Mouse (Mus musculus) thymus, postnatal 10 days (tissue): Measurements from ENCODE around the gene En1.

Source experiments
- DNase-seq, 2 experiments: peaks; one replicate each; pipeline ENCODE4 v3.0.0; 2021; ENCODE audit warnings: low spot score in 2 of 2

En1 gene

DNA sequence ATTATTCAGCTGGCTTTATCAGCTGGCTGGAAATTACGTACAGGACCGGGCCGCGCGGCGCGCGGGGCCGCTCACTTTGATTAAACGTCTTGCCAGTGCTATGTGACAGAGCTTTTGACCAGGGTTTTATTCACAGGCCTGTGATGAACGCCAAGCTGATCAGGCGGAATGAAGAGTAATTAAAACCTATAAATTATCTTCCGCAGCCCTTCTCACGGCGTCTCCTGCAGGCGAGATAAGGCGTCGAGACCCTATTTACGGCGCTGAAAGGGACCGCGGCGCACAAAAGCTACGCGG is 2.1 kb upstream of the En1 start:
- DNase-seq, result no peak

DNA sequence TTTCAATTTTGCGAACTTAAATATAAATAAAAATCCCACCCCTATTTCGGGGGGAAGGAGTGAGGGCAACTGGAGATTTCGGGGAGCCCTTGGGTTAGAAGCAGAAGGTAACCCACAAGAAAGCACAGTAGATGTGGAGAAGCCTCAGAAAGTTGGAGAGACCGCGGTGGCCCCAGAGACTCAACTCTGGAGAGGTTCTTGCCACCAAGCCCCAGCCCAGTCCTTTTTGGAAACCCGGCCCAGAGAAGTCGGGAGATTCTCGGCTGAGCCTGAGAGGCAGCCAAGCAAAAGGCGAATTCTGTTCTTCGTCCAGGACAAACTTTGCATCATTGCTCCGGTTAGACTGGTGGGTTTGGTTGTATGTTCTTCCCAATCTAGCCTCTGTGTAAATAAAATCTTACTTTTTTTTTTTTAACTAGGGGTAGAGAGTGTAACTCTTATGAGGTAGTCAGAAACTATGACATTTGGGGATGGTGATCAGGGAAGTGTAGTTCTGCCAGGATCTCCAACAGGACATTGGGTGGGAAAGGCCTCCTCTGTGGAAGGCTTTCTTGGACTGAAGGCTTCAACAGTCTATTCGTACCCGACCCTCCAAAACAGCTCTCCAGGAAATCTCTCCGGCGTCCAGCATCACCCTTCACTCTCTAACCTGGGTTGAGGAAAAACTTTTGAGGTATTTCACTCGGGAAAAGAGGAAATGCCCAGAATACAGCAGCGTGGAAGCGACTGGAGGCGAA is 1.5 kb upstream of the En1 start:
- no peak for DNase-seq

DNA sequence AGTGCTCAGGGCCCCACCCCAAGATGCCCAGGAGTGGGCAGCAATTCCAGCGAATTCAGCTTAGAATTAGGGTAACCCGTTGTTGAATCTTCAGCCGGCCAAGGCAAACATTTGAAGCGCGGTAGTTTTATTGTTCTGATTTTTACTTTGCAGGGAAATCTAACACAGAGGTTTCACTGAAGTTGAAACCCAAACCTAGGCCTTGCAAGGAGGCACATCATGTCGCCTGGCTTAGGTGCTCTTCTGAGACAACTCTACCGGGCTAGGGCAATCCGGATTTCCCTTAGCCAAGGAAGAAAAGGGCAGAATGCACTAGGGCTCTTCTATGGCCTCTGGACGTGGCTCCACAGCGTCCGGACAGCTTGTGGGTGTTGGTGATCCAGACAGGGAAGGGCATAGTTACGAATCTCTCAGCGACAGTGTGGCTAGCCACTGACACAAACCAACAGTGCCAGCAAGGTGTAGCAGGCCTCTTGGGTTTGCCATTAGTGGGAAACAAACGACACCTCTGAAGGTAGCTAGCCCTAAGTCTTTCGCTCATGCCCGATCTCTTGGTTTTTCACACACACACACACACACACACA is 873 bp upstream of the En1 start:
- no peak for DNase-seq

DNA sequence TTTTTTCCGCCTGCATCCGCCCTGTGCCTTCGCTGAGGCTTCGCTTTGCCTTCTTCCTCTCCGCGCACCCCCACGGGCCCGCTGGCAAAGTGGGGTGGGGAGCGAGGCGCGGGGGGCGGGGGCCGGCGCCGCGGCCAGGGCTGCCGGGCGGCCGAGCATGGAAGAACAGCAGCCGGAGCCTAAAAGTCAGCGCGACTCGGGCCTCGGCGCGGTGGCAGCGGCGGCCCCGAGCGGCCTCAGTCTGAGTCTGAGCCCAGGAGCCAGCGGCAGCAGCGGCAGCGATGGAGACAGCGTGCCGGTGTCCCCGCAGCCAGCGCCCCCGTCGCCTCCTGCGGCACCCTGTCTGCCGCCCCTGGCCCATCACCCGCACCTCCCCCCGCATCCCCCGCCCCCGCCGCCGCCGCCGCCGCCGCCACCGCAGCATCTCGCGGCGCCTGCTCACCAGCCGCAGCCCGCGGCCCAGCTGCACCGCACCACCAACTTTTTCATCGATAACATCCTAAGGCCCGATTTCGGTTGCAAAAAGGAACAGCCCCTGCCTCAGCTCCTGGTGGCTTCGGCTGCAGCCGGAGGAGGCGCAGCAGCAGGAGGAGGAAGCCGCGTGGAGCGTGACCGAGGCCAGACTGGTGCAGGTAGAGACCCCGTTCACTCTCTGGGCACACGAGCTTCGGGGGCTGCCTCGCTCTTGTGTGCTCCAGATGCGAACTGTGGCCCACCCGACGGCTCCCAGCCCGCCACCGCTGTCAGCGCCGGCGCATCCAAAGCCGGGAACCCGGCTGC is 848 bp downstream of the En1 start:
- DNase-seq, result no peak

DNA sequence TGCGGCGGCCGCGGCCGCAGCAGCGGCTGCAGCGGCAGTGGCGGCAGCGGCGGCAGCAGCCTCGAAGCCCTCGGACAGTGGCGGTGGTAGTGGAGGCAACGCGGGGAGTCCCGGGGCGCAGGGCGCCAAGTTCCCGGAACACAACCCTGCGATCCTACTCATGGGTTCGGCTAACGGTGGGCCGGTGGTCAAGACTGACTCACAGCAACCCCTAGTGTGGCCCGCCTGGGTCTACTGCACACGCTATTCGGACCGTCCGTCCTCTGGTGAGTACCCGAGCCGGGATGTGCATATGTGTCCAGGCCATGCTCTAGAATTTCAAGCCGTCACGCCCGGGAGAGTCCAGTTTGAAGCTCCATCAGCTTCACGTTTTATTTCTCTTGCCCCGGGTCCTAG is 1.4 kb downstream of the En1 start:
- DNase-seq, result no peak

DNA sequence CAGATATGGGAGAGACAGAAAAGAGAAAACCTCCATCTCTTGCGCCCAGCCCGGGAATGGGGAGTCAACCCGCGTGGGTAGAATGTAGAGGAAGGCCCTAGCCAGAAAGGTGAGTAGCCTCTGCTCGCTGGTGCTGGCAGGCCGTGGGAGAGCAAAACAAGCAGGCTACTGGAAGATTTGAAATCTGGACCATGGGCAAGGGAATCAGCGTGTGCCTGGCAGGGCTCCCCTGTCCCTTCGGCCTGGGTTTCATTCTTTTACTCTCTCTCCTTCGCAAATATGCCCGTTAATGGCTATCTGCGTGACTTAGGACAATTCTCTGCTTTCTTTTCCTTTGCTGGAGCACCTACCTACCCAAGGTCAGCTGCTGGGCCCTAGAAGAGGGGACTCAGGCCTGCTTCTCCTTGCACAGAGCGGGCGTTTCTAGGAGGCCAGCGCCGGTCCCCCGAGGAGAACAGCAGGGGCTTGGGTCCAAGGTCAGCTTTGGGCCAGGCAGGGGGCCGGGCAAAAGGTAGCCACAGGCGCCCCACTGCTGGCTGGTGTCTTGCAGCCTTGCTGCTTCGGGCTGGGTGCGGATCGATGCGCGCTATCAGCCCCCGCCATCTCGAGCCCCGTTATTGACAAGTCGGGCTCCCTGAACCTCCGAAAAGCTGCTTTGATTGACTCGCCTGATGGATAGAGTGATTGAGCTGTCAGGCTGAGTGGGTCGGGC is 2.4 kb downstream of the En1 start:
- DNase-seq, result no peak

DNA sequence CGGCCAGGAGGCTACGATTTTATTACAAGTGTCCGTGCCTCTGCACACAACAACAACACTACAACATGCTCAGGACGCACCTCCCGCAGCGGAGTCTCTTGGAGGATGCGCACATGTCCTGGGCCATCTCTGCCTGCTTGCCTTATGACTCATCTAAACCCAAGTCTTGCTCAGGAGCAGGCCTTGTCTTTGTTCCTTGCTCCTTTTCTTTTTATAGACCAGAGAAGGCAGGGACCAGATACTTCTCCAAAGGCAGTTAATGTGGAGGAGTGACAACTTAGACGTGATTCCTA is 2.9 kb downstream of the En1 start:
- DNase-seq, result no peak

DNA sequence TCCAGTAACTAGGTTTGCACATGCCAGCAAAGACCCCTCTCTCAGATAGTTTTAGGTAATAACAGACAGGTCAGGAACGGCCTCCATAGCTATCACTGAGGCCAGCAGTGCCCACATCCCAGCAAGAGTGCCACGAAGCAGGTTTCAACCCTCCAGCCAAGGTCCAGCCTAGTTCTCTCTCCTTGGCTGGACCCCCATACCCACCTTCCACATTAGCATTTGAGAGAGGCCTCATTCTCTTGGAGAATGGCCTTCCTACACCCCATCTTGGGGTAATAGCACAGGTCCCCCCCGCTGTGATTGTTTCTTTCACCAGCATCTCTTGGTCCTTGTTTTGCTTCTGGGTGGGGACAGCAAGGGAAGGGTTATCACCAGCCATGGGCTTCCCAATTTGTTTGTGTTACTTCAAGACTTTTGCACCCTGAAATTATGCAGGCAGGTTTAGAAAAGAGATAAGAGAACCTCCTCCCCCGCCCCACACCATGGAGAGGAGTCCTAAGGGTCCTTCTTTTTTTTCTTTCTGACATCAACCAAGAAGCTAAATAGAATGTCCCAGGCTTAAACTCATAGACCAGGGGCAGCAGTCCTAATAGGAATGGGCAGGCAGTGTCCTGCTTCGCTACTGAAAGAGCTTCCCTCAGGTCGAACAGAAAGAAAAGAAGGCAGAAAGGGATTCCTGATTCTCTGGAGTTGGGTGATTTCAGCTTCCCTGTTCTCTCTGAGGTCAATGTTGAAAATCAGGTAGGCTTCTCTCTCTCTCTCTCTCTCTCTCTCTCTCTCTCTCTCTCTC is 3.5 kb downstream of the En1 start:
- no peak for DNase-seq

DNA sequence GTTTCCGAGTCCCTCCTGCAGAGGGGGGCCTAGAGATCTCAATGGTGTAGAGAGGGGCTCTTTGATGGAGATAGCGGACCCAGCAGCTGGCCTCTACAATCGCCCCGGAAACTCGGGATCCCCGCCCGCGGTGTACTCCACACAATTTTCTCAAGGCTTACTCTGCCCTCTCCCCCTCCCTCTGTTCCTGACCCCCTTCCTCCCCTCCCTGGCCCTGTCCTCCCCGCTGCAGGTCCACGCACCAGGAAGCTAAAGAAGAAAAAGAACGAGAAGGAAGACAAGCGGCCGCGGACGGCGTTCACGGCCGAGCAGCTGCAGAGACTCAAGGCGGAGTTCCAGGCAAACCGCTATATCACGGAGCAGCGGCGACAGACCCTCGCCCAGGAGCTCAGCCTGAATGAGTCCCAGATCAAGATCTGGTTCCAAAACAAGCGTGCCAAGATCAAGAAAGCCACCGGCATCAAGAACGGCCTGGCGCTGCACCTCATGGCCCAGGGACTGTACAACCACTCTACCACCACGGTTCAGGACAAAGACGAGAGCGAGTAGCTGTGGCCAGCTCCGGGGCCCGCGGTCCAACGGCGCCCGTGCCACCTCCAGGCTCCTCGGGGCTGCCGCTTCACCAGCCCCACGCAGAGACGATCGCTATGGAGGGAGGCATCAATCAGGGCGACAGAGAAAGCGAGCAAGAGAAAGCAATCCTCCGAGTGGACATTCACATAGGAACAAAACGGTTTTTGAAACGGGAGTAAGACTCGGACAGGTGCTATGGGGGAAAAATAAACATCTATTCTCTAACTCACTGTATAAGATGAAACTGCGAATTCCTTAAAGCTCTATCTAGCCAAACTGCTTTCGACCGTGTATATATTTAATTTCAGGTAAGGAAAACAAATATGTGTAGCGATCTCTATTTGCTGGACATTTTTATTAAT is 4.7 kb downstream of the En1 start:
- DNase-seq, result no peak

DNA sequence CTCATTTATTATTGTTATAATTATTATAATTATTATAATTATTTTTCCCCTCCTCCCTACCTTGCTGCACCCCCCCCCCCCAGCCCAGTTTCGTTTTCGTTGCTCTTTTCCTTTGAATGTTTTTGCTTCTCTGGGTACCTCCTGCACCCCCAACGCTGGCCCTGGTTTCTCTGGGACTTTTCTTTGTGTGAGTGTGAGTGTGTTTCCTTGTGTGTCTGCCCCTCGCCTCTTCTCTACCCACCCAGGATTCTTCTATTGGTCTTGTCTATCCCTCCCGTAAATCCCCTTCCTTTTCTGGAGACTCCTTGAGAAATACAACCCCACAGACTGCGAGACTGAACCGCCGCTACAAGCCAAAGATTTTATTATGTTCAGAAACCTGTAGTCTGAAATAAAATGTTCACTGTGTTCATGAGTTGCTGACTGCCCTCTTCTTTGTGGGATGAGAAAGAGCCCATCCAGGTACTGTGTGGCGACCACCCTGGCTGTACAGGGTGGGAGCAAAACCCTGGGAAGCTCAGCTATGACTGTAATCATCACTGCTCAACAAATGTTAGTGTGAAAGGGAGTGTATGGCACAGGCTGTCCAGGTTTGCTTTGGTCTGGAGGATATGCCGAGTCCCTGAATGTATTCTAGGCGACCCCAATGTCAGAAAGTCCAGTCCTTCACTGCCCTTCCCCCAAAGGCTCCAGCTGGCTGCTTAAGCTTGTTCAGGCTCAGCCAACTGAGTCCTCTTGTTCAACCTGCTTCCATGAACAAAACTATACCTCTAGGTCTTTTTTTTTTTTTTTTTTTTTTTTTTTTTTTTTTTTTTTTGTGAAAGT is 5.6 kb downstream of the En1 start:
- DNase-seq, result no peak

DNA sequence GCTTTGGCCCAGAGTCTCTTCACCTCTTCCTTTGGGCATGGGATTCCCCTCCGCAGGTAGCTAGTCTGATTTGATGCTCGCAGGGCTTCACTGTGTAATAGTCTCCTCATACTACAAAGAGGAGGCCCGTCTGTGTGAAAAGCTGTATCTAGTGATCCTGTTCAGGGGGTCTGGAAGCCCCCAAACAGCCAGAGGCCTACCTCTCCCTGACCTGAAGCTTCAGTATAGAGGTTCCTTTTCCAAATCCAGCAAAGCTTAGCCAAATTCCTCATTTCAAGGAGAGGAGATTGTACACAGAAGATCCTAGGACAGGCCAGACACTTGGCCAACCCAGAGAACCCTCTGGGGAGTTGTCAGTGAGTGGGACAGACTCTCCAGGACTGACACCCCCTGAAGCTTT is 6.2 kb downstream of the En1 start:
- no peak for DNase-seq

DNA sequence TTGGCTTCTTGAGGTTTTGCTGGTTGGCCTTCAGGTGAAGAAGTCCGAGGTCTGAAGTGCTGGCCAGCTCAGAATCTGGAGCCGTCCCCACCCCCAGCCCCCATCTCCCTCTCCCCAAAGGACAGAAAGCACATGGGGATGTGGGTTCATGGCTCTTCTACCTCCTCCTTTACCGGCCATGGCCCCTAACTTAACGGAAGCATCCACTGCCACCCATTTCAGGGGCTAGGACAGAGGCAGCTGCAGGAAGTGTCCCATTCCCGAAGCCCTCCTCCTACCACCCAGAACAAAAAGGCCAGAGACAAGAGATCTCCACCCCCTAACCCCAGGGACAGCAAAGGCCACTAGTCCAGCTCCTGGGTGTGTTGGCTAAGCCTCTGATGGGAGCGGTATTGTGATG is 7.4 kb downstream of the En1 start:
- DNase-seq, result no peak

DNA sequence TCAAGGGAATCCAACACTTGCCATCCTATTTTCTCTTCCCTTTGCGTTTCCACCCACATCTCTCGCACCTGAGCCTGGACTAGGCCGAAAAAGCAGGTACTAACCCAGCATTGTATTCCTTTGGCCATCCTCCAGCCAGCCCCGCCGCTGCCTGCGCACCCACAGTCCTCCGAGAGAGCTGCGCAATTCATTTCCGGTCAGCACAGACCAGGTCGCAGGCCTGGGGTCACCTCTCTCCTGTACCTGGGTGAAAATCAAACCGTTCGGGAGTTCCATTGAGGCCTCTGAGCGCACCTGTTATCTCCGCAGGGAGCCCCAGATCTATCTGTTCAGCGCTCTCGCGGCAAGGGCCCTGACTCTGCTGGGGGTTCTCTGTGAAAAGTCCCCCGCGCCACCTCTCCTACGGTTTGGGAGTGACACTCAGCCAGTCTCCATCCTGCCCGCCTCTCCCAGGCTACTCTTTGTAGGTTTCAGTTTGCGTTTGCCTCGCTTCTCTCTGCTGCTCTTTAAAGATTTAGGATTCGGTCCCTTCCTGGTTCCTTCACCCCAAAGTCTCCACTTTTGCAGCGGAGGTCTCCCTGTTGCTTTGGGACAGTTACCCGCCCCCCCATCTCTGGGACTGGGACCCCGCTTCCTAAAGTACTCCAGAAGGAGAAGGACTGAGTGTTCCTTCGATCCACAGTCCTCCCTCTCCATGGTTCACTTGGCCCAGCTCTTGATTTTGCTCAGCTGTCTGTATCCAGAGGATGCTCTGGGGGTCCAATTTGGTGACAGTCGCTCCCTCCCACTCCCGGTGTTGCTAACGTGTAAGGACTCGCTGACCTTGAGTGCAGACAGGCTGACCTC is 11.5 kb downstream of the En1 start:
- no peak for DNase-seq

DNA sequence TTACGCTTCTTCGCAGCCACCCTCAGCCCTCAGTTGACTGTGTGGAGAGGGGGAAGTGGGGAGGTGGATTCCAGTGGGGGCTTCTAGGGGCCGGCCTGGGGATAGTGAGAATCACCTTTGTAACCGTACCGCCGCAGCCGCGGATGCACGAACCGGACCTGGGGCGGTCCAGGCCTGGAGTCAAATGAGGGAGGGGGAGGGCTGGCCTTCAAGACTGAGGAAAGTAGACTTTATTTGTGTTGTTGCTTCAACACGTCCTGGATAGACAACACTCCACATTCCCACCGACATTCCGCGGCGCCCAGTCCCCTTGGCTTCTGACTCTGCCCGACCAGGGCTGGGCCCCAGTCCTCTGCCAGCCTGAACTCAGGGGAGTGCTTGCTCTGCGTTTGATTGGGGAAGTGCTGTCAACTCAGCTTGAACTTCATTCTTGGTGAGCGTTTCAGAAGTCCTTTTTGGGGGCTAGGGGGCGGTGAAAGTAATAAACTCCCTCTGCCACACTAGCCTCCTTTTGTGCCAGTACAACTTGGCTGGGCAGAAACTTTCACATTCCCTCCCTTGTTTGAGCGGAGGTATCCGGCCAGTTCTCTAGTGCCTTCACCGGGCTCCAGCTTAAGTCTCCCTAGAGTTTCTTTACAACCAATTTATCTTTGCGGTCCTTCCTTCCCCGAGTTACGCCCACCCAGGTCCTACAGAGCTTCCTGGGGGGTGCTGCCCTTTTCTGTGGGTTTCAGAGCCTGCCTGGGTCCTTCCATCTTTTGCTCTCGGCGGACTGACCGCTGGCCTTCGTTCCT is 12.3 kb downstream of the En1 start:
- no peak for DNase-seq

DNA sequence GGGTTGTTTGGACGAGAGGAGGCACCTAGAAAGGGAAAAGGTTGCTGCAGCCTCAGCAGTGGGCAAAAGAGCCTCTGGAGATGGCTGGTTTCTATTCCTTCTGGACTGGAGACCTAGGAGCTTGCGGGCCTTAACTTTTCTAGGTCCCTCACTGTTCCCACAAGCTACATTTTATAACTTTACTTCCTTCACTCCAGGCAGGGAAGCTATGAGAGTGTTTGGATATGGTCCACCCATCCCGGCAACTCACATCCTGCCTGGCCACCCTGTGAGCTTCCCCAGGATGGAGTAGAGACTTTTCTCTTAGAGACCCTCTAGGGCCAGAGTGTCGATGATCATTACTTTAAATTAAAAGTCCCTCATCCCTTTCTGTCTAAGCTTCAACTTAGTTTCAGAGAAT is 13.3 kb downstream of the En1 start:
- no peak for DNase-seq

DNA sequence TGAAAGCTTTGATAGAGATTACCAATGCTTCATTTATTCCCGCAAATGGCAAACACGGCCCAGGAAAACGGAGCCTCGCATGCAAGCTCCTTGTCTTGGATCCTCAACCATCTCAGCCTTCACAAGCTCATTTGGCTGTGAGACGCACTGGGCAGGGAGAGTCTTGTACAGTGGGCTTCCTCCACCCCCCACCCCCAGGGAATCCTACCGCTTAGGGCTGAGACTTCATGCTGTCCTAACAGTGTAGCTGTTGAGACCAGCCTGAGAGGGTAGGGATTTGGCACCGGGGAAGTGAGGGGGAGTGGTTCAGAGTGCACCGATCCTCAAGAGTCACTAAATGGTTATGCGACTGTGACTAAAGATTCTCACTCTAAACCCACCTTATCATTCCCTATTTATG is 13.7 kb downstream of the En1 start:
- no peak for DNase-seq

DNA sequence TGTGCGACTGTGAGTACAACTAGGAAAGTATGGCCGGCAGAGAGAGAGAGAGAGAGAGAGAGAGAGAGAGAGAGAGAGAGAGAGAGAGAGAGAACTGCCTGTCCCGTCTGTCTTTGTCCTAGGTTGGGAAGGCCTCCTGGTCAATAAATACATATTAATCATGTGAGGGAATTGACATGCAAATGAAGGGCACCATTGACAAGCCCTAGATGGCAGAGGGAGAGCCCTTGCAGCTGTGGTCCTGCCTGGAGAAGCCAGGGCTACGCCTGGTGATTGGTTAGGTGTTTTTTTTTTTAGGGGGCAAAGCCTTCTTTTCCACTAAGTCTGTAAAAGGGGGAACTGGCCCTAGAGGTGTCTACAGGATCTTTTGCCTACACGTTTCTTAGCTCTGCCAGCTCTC is 19.2 kb downstream of the En1 start:
- no peak for DNase-seq

DNA sequence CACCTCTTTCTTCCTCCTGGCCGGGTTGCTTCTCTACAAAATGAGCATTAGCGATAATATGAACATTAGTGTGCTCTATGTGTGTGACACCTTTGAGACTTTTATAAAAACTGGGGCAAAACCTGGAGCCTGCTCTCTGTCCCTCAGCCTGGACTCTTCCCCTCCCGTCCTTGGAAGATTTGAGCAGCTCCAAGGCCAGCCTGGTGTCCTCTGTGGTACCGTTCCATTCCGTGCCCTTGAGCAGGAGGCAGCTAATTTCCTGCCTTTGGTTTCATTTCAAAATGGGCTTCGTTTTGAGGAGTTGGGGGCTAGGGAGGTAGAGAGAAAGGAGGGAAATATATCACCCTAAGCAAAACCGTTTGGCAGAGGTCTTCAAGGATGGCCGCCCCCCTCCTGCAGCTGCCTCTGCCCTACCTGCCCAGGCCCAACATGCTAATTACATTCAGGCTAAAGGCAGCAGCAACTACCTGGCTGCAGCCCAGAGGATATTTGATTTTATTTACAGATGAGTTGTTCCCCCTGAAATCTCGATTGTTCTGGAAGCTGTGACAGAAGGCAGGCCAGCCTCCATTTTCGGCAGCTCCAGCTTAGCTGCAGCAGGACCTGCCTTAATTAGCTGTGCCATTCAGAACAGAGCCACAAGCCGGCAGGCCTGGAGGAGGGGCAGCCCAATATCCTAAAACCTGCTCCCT is 24.9 kb downstream of the En1 start:
- no peak for DNase-seq
